Mouse (Mus musculus) brain, embryonic 14.5 days (tissue): ENCODE results near the gene Hoxd9. TPM values are rescaled to one million over a fixed set of nuclear protein-coding genes. Genes with fewer than 3 reads are reported as not detected.

ENCODE experiments used
- DNase-seq: peaks from one replicate; pipeline ENCODE4 v3.0.0-alpha.2; 2011; ENCODE audit warnings: low read depth
- CTCF ChIP-seq: fragments of 200-500 bp; IDR thresholded peaks from 2 replicates; pipeline ENCODE4 v1.5.1; 2012; ENCODE audit warnings: inconsistent platforms, mild to moderate bottlenecking, moderate library complexity, borderline replicate concordance; ENCODE audit not compliant: insufficient read depth, insufficient read length; ENCODE audit errors: extremely low read depth
- POLR2A ChIP-seq: fragments of 200-500 bp; IDR thresholded peaks from 2 replicates; pipeline ENCODE4 v1.6.1; 2012; ENCODE audit warnings: mild to moderate bottlenecking, inconsistent platforms, borderline replicate concordance; ENCODE audit not compliant: poor library complexity, insufficient read depth, insufficient read length, severe bottlenecking; ENCODE audit errors: extremely low read depth
- polyA plus RNA-seq: library from polyadenylated mRNA; depleted of rRNA; stranded (reverse); fragments of >200 nt; gene quantifications from 2 replicates; pipeline ENCODE4 v1.2.3, GENCODE M21; 2012

Hoxd9 gene
- polyA plus RNA-seq, 1 experiment = 0.36 TPM

DNA sequence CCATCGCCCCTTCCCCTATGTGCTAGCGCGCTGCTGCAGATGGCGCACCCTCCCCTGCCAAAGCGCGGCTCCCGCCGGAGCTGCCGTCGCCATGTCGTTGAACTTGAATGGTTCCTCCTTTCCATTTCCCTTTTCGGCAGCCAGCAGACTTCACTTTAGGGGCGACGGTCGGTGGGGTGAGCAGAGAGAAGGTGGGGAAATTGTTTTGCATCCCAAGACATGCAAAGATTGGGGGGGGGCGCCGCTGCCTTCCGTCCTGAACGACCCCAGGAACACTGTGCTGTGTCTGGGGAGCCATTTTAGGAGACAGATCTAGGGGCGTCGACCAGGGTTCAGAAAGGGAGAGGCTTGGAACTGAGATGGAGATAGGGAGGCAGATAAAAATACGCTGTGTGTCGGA, 17.5 kb upstream of the Hoxd9 start:
- TF ChIP-seq POLR2A (no peak), CTCF (no peak)
- no peak for DNase-seq

- TF ChIP-seq CTCF (no peak), POLR2A (no peak)
- no peak for DNase-seq
Measured at GRCm38 (mm10) chr2:74680561-74681398, 16.7 kb upstream of the Hoxd9 start.

- no peak for DNase-seq
- no peak for TF ChIP-seq POLR2A
- no peak for TF ChIP-seq CTCF
Measured at GRCm38 (mm10) chr2:74681594-74682531, 15.7 kb upstream of the Hoxd9 start.

DNA sequence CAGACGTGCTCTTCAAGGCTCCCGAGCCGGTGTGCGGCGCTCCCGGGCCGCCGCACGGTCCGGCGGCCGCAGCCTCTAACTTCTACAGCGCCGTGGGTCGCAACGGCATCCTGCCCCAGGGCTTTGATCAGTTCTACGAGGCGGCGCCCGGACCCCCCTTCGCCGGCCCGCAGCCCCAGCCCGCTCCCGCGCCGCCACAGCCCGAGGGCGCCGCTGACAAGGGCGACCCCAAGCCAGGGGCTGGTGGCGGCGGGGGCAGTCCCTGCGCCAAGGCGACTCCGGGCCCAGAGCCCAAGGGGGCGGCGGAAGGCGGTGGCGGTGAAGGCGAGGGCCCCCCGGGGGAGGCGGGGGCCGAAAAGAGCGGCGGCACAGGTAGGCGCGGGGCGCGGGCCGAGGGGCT, 14.7 kb upstream of the Hoxd9 start:
- TF ChIP-seq CTCF (no peak), POLR2A (no peak)
- no peak for DNase-seq

GRCm38 (mm10) chr2:74683471-74683951, 14.0 kb upstream of the Hoxd9 start:
- DNase-seq = no peak
- TF ChIP-seq CTCF (no peak), POLR2A (no peak)

DNA sequence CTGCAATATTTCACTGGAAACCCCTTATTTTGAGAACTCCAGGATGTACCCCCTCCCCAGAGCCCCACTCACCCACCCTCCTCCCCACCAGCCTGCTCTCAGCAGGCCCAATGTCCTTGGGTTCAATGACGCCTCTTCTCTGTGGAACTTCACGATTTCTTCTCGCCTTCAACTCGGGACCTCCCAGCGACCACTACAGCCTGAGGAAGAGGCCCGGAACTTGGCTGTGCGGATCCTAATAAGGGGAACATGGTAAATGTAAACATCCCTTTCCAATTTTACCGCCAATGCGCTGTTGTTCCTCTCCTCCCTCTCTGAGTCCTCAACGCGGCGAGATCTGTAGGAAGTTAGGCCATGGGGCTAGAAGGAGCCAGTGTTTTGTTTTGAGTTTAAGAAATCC, 13.4 kb upstream of the Hoxd9 start:
- TF ChIP-seq CTCF (no peak), POLR2A (no peak)
- DNase-seq = no peak

GRCm38 (mm10) chr2:74685059-74685603, 12.4 kb upstream of the Hoxd9 start:
- TF ChIP-seq POLR2A = no peak
- no peak for DNase-seq

- peak; percentile 93 for DNase-seq
- TF ChIP-seq CTCF = peak; percentile 67; the same call in 1 of the 2 replicates
- no peak for TF ChIP-seq POLR2A
Measured at GRCm38 (mm10) chr2:74686301-74686987, 11.1 kb upstream of the Hoxd9 start.

- DNase-seq = no peak
- no peak for TF ChIP-seq CTCF
- no peak for TF ChIP-seq POLR2A
Measured at GRCm38 (mm10) chr2:74686988-74687697, 10.4 kb upstream of the Hoxd9 start.

DNA sequence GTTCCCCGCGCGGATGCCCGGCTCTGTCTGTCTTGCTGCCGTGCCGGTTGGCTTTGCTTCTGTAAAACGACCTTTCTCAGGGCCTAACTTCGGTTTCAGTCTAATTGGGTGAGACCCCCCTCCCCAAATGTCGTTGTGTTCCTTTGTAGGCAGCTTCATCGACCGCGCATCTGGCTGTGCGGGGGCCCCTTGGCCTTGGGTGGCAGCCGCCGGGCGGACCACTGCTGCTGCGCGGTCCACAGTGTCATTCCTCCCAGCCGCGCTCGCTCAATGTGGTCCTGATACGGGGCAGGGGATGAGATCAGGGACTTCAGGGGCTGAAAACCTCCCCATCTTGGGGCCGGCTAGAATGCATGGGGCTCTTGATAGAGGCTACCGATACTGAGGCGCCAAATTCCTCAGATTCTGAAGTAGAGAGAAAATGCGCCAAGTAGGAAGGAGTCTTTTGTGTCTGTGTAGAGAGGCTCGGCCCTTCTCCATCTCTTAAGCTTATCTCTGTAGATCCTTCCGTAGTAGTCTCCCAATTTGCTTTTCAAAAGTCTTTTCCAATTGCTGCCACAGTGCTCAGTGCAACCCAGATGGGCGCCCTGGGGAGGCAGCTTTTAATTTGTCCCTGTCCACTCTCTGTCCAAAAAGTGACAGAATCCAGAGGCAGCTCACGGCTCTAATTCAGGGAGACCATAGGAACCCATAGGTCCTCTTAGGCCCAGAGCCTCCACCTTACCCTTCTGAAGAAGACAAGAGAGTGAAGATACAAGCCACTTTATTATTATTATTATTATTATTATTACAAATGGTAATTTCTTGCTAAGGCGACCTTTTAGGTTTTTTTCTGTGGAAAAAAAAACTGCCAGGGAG, 9.6 kb upstream of the Hoxd9 start:
- TF ChIP-seq POLR2A (no peak), CTCF (no peak)
- no peak for DNase-seq
